Mouse (Mus musculus): ENCODE measurements around the gene Vmn2r88.
"Not testable (repeated sequence)": the region's sequence is repeated elsewhere in the genome, so short reads cannot be mapped to it uniquely, and the experiment has no call there.

Vmn2r88 gene

GRCm38 (mm10) chr14:51410520-51410919 lies at the start of gene Vmn2r88:
Gene Vmn2r88 (plus strand): TSS chr14:51410820.
- DNase-seq (ENCODE audit: low read depth, low spot score) = no peak

- DNase-seq (ENCODE audit: low read depth, low spot score) = no peak
These were observed 49.2 kb upstream of the Vmn2r88 start, which contains the start of gene Gm7247 for GRCm38 (mm10) chr14:51361456-51361855. Gene Gm7247 (plus strand): TSS chr14:51361756.

DNA sequence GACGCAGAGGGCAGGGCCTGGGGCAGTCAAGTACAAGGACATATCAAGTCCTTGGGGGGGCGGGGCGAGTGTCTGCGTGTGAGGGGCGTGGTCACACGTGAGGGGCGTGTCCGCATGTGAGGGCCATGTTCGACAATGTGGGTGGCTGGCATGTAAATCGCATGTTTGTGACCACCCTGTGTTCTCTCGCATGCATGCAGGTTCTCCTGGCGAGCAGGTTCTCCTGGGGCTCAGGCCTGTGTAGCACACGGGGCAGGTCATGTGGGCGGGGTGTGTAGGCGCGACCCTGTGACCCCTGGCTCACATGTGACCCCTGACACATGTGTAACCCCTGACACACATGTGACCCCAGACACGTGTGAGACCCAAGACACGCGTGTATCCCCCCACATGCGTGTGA lies 27.8 kb upstream of the Vmn2r88 start:
- DNase-seq (ENCODE audit: low read depth, low spot score) = no peak

DNA sequence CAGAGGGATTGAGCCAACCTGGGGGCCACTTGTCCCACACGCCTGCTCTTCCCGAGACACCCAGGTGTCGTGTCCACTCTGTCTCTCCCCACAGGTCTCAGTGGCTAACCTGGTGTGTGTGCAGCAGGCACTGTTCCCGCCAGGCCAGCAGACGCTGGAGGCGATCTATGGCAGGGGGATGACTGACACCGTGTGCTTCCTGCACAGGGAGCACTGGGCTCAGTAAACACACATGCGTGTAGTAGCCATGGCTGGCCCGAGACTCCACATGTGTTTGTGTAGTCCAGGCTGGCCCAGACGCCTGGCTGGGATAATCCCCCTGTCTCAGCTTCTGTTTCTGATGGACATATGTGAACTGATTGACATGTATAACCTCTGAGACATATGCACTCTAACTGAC lies 26.3 kb upstream of the Vmn2r88 start:
- DNase-seq (ENCODE audit: low read depth, low spot score) = no peak

GRCm38 (mm10) chr14:51385741-51386140 lies 24.9 kb upstream of the Vmn2r88 start:
- DNase-seq (ENCODE audit: low read depth, low spot score) = no peak

DNA sequence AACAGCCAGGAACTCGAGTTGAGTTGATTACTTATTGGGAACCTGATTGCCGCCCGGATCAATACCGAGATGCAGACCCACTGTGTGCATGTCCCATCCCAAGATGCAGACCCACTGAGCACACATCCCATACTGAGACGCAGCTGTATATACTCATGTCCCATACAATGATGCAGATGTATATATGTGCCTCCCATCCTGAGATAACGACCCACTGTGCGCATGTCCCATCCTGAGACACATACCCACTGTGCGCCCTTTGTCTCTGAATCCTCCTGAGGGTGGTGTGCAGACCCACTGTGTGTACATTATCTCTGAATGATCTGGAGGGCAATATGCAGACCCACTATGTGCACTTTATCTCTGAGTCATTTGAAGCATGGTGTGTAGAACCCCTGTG lies 22.9 kb upstream of the Vmn2r88 start:
- peak; percentile 8 for DNase-seq (ENCODE audit: low read depth, low spot score)

DNA sequence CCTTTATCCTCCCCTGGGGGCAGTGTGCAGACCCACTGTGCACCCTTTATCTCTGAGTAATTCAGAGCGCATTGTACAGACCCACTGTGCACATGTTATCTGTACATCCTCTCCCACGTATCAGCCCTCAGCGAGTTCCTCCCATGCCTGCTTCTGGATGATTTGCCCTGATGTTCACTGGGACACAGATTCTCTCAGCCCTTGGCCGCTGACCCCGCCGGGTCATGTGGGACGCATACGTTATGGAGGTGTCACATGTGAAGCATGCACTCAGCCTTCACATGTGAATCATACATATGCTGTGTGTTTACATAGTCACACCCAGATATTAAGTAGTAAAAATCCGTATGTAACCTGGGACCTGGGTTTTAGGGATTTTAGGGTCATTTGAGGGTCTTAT lies 22.4 kb upstream of the Vmn2r88 start:
- peak; percentile 37 for DNase-seq (ENCODE audit: low read depth, low spot score)

DNA sequence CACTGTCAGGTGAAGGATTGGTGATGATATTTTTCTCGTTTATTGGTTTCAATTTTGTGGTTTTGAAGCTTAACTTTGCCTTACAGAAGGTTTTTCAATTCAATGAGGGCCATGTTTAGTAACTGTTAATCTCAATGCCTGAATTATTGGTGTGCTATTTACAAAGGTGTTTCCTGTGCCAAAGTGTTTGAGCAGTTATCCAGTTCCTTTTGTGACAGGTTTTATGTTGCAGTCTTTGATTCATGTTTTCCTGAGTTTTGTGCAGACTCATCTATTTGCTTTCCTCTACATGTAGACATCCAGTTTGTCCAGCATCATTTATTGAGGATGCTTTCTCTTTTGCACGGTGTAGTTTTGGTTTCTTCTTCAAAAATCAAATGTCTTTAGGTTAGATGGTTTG lies 13.3 kb downstream of the Vmn2r88 start:
- DNase-seq (ENCODE audit: low read depth, low spot score) = no peak

DNA sequence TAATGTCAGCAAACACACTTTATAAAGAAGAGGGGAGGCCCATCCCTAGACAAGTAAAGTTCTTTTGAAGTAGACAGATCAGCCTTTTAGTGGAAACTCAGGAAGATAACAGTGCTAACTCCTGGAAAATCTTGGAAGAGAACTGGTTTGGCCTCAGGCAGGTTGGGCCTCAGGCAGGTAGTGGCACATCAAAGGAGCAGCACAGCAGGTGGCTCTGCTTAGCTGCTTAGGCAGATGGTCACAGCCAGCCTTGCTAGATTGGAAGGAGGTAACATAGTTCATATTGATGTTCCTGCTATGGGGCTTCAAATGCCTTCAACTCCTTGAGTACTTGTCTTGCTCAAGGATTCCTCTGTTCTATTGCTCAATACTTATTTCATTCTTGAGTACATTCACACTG lies 19.5 kb downstream of the Vmn2r88 start:
- not testable (repeated sequence) for DNase-seq (ENCODE audit: low read depth, low spot score)

- no peak for DNase-seq (ENCODE audit: low read depth, low spot score)
These were observed 23.9 kb downstream of the Vmn2r88 start for GRCm38 (mm10) chr14:51434546-51434945.

GRCm38 (mm10) chr14:51435020-51435419 lies 24.4 kb downstream of the Vmn2r88 start:
- DNase-seq (ENCODE audit: low read depth, low spot score) = no peak

- DNase-seq (ENCODE audit: low read depth, low spot score) = no peak
These were observed 28.3 kb downstream of the Vmn2r88 start for GRCm38 (mm10) chr14:51438955-51439354.

DNA sequence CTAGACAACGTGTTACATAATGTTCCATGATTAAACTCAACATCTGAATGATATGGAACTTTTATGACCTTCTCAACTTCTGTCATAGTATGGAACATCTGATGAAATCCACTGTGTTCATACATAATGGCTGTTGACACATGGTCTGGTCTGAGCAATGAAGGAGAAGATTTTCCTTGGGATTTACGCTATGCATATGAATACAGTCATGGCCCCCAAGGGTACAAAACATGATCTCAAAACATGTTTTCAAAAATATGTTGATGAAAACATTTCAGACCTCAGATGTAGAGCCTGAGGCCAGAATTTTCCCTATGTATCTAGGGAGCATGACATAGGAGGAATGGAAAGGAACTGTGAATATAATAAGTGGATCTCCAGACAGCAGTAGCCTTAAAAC lies 40.9 kb downstream of the Vmn2r88 start, which contains the start of gene Vmn2r89:
Vmn2r89 (plus strand) TSS at position 301 of the 400 bp plus-strand sequence.
- DNase-seq (ENCODE audit: low read depth, low spot score) = not testable (repeated sequence)

All from A20 (cell line).